Mouse (Mus musculus) G1E (cell line): ENCODE measurements around the gene Sec16a.

Experiments
- CTCF ChIP-seq: IDR thresholded peaks from 2 replicates; pipeline ENCODE4 v1.5.1; 2012; ENCODE audit warnings: low read depth, low read length, inconsistent platforms, mixed read lengths
- GATA1 ChIP-seq: IDR thresholded peaks from 2 replicates; pipeline ENCODE4 v1.6.1; 2012; ENCODE audit warnings: borderline replicate concordance, low read length, inconsistent platforms, mixed read lengths
- TAL1 ChIP-seq: conservative IDR thresholded peaks from 2 replicates; pipeline ENCODE4 v1.6.1; 2012; ENCODE audit warnings: low read depth, low read length, inconsistent platforms, mixed read lengths

DNA sequence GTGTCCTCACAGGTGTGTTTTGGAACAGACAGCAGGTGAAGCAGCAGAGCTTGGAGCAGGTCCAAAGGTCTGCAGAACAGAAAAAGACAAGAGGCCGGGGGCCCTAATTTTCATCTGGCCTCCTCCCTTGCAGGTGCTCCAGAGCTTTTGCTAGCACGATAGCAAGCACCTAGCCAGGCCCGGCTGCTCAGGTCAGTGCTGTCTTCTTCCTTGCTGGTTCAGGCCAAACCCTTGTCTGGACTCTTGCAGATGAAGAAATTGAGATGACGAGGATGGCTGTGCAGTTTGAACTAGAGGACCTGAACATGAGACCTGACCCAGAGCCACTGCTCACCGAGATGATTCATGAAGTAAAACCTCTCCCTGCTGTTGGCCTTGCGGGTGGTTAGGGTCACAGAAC is 53.4 kb downstream of the Sec16a start:
- TF ChIP-seq CTCF = no peak
- no peak for TF ChIP-seq TAL1
- TF ChIP-seq GATA1 = no peak
